Mouse (Mus musculus) common myeloid progenitor, adult 5-6 weeks (primary cell): ENCODE results near the gene Tmem95. TPM values are rescaled to one million over a fixed set of nuclear protein-coding genes. Genes with fewer than 3 reads are reported as not detected.
"Not testable (repeated sequence)": the region's sequence is repeated elsewhere in the genome, so short reads cannot be mapped to it uniquely, and the experiment has no call there.

Source experiments
- ATAC-seq: replicated peaks from 2 replicates; pipeline ENCODE4 v1.8.0; 2016; ENCODE audit warnings: low read depth, mild to moderate bottlenecking, moderate TSS enrichment, inconsistent platforms; ENCODE audit not compliant: poor library complexity, severe bottlenecking
- total RNA-seq: library from RNA; stranded (forward); fragments of 200-1000, 187-1606 nt; gene quantifications from 2 replicates; pipeline ENCODE4 v1.2.3, GENCODE M21; 2017

Tmem95 gene
- total RNA-seq: not detected in 2 replicates

GRCm38 (mm10) chr11:69877878-69878277 lies at the start of gene Tmem95:
TSS of gene Tmem95 (minus strand) at chr11:69878018.
- ATAC-seq: no peak

- ATAC-seq: no peak
Measured at GRCm38 (mm10) chr11:69927501-69927900, 49.7 kb upstream of the Tmem95 start.

- no peak for ATAC-seq
Measured at GRCm38 (mm10) chr11:69922796-69923195, 45.0 kb upstream of the Tmem95 start.

- ATAC-seq: no peak
Measured at GRCm38 (mm10) chr11:69922012-69922756, 44.4 kb upstream of the Tmem95 start.

- peak; percentile 83 for ATAC-seq
Measured at GRCm38 (mm10) chr11:69921114-69922011, 43.5 kb upstream of the Tmem95 start, which contains the start of gene Eif5a. TSS of gene Eif5a (minus strand) at chr11:69921958.

GRCm38 (mm10) chr11:69920266-69921031 lies 42.6 kb upstream of the Tmem95 start:
- ATAC-seq: no peak

GRCm38 (mm10) chr11:69919661-69920265 lies 41.9 kb upstream of the Tmem95 start:
- ATAC-seq: peak; percentile 42

GRCm38 (mm10) chr11:69919053-69919452 lies 41.2 kb upstream of the Tmem95 start:
- ATAC-seq: no peak

GRCm38 (mm10) chr11:69918118-69918517 lies 40.3 kb upstream of the Tmem95 start:
- ATAC-seq: no peak

- ATAC-seq: no peak
Measured at GRCm38 (mm10) chr11:69917379-69917948, 39.6 kb upstream of the Tmem95 start.

- ATAC-seq: not testable (repeated sequence)
Measured at GRCm38 (mm10) chr11:69916652-69917378, 39.0 kb upstream of the Tmem95 start.

GRCm38 (mm10) chr11:69915667-69916627 lies 38.1 kb upstream of the Tmem95 start:
- ATAC-seq: no peak

- no peak for ATAC-seq
Measured at GRCm38 (mm10) chr11:69914917-69915430, 37.2 kb upstream of the Tmem95 start.

GRCm38 (mm10) chr11:69914372-69914764 lies 36.5 kb upstream of the Tmem95 start:
- ATAC-seq: 0 out of 2 replicates have a peak, but pooled peaks have one; percentile 2

- peak; percentile 83 for ATAC-seq
Measured at GRCm38 (mm10) chr11:69913554-69914371, 35.9 kb upstream of the Tmem95 start, which contains the start of gene Gps2. TSS of gene Gps2 (plus strand) at chr11:69913888.

- ATAC-seq: no peak
Measured at GRCm38 (mm10) chr11:69912716-69913530, 35.1 kb upstream of the Tmem95 start.
